In genomic region chr6:81975971-81976621, GRCm38 (mm10) we compare ENCODE assay signal across 7 mouse cellular contexts. TPM values are rescaled to one million over a fixed set of nuclear protein-coding genes. Genes with fewer than 3 reads are reported as not detected.
DNase-seq lines count a peak whose midpoint lies in the region; ATAC-seq and TF ChIP-seq lines count a peak whose summit lies in the region.

No protein-coding gene starts in this region.

- ATAC-seq in intestine, embryonic 16.5 days: peak; percentile 69
- ATAC-seq in midbrain, embryonic 14.5 days (ENCODE audit: low FRiP score, low TSS enrichment): no peak

- TF ChIP-seq CTCF in spleen, adult 2 months (IDR thresholded peaks at IDR 0.05; ENCODE audit: extremely low read depth, insufficient read depth, insufficient read length, insufficient replicate concordance): peak; percentile 79

- H3K9me3 ChIP-seq in intestine, embryonic 16.5 days (ENCODE audit: control insufficient read depth, low read length): no peaks in the 10 kb centered on the region
- H3K9me3 ChIP-seq in midbrain, embryonic 14.5 days (ENCODE audit: control insufficient read depth, low read length): no peaks in the 10 kb centered on the region

- intact Hi-C loops in left cerebral cortex, postnatal 14 days (cut with DNase I): loop anchor here (1.0 to 5.0 kb wide), 3 partner anchors 143 to 726 kb away; no protein-coding TSS in a partner anchor

- H3K36me3 ChIP-seq in intestine, embryonic 16.5 days (ENCODE audit: control insufficient read depth, insufficient read depth, low read length): no peaks in the 10 kb centered on the region
- no peaks in the 10 kb centered on the region for H3K36me3 ChIP-seq in midbrain, embryonic 14.5 days (ENCODE audit: control insufficient read depth, insufficient read depth, low read length)
- H3K36me3 ChIP-seq in spleen, adult 2 months (ENCODE audit: control insufficient read depth, insufficient read depth, low read length): no peaks in the 10 kb centered on the region

- no peak overlapping the region for H3K27ac ChIP-seq in intestine, embryonic 16.5 days (ENCODE audit: low read length)
- no peak overlapping the region for H3K27ac ChIP-seq in midbrain, embryonic 14.5 days (replicated peaks; ENCODE audit: low read depth, low read length)
- H3K27ac ChIP-seq in spleen, adult 2 months (ENCODE audit: insufficient read depth, low read length): no peak overlapping the region

- no peak for TF ChIP-seq POLR2A in spleen, adult 2 months (IDR thresholded peaks at IDR 0.05; ENCODE audit: low read depth, low read length)

- H3K4me2 ChIP-seq in intestine, embryonic 16.5 days (ENCODE audit: low read depth, low read length): no peak overlapping the region
- no peak overlapping the region for H3K4me2 ChIP-seq in midbrain, embryonic 14.5 days (ENCODE audit: low read length)

- peak; percentile 57 for DNase-seq in R1 (ENCODE audit: low read depth, low spot score)
- DNase-seq in cerebellum, postnatal 14 days: peak; percentile 80 to 88
- DNase-seq in frontal cortex, postnatal 36 days (ENCODE audit: low spot score in 2 of 2): peak; percentile 82 to 88
- DNase-seq in left cerebral cortex, postnatal 14 days (ENCODE audit: low spot score in 2 of 2): peak; percentile 82 to 88
- DNase-seq in midbrain, embryonic 14.5 days: peak; percentile 87
- peak; percentile 12 to 58 for DNase-seq in spleen, adult 2 months (ENCODE audit: low read depth in 1 of 2, low spot score in 2 of 2)

- no peaks in the 10 kb centered on the region for H3K27me3 ChIP-seq in intestine, embryonic 16.5 days (replicated peaks; ENCODE audit: control insufficient read depth, insufficient read depth, low read length)
- no peaks in the 10 kb centered on the region for H3K27me3 ChIP-seq in midbrain, embryonic 14.5 days (ENCODE audit: control insufficient read depth, insufficient read depth, low read length)
- no peaks in the 10 kb centered on the region for H3K27me3 ChIP-seq in spleen, adult 2 months (ENCODE audit: control insufficient read depth, insufficient read depth, low read length)

- H3K4me3 ChIP-seq in intestine, embryonic 16.5 days (ENCODE audit: low read length): no peak overlapping the region
- no peak overlapping the region for H3K4me3 ChIP-seq in midbrain, embryonic 14.5 days (replicated peaks; ENCODE audit: low read depth, low read length)
- no peak overlapping the region for H3K4me3 ChIP-seq in spleen, adult 2 months (ENCODE audit: extremely low read depth, insufficient read depth, insufficient read length)

- H3K9ac ChIP-seq in intestine, embryonic 16.5 days (ENCODE audit: low read depth, low read length): no peak overlapping the region
- H3K9ac ChIP-seq in midbrain, embryonic 14.5 days (replicated peaks; ENCODE audit: low read length): no peak overlapping the region

- no peaks in the 10 kb centered on the region for H3K4me1 ChIP-seq in intestine, embryonic 16.5 days (ENCODE audit: control insufficient read depth, insufficient read depth, low read length)
- H3K4me1 ChIP-seq in midbrain, embryonic 14.5 days (ENCODE audit: control insufficient read depth, insufficient read depth, low read length): no peaks in the 10 kb centered on the region
- no peaks in the 10 kb centered on the region for H3K4me1 ChIP-seq in spleen, adult 2 months (ENCODE audit: control insufficient read depth, insufficient read depth, insufficient read length)

- 36% methylated on average over 7 of the region's 7 CpGs for WGBS in intestine, embryonic 16.5 days
- WGBS in midbrain, embryonic 14.5 days: 34% methylated on average over 7 of the region's 7 CpGs
- WGBS in spleen, adult 2 months: 31% methylated on average over 7 of the region's 7 CpGs

RNA-seq across cellular contexts. Expression of gene Mrpl19, which starts 10.3 kb away (rescaled TPM):
- 55.1 and 62.8 TPM in 2 replicates for polyA plus RNA-seq in intestine, embryonic 16.5 days (2015; fragmentation: Nextera tagmentation; extraction: Ambion mirVana)
- total RNA-seq in left cerebral cortex, postnatal 14 days (2021): 10 to 100 TPM; 28.0 to 32.2 TPM
- 31.5 and 34.0 TPM in 2 replicates for polyA plus RNA-seq in midbrain, embryonic 14.5 days (2014; fragmentation: Nextera tagmentation; extraction: Ambion mirVana)
- polyA plus RNA-seq in spleen, adult 2 months (2012; rRNA removed): 2.2 and 2.8 TPM in 2 replicates

RNA-seq across cellular contexts. Expression of gene Gcfc2, which starts 52.6 kb away (rescaled TPM):
- polyA plus RNA-seq in intestine, embryonic 16.5 days (2015; fragmentation: Nextera tagmentation; extraction: Ambion mirVana): 4.6 and 5.3 TPM in 2 replicates
- 10 to 100 TPM in 1 of 2 experiments, 1 to 10 TPM in 1; 8.9 to 12.1 TPM for total RNA-seq in left cerebral cortex, postnatal 14 days (2021)
- 10.1 and 12.4 TPM in 2 replicates for polyA plus RNA-seq in midbrain, embryonic 14.5 days (2014; fragmentation: Nextera tagmentation; extraction: Ambion mirVana)
- polyA plus RNA-seq in spleen, adult 2 months (2012; rRNA removed): 1.6 and 2.1 TPM in 2 replicates

Comparison
In these comparisons a context has a peak if more than half of its experiments do, and no peak if none do; other contexts are left out.
1. DNase-seq: peak in every context shown above with its lines; median percentile 87 in midbrain, embryonic 14.5 days; 85 in frontal cortex, postnatal 36 days; 85 in left cerebral cortex, postnatal 14 days; 84 in cerebellum, postnatal 14 days; 57 in R1; 35 in spleen, adult 2 months.